Mouse (Mus musculus) lung, adult 2 months (tissue): ENCODE results near the gene Orai3.

Experiments
- CTCF ChIP-seq: fragments of 200-500 bp; IDR thresholded peaks from 2 replicates; pipeline ENCODE4 v1.5.1; 2011; ENCODE audit warnings: mild to moderate bottlenecking, low read length, control low read depth; ENCODE audit not compliant: insufficient read depth
- POLR2A ChIP-seq: fragments of 200-500 bp; IDR thresholded peaks from 2 replicates; pipeline ENCODE4 v1.6.1; 2011; ENCODE audit warnings: low read depth, mild to moderate bottlenecking, control low read depth, low read length, borderline replicate concordance; ENCODE audit errors: extremely low read depth

GRCm38 (mm10) chr7:127725490-127725889, 44.1 kb upstream of the Orai3 start:
- TF ChIP-seq CTCF = no peak
- TF ChIP-seq POLR2A = no peak
